Mouse (Mus musculus) kidney, postnatal 36 days (tissue): ENCODE measurements around the gene Bbs7.

Source experiments
- DNase-seq, 2 experiments: peaks; one replicate each; pipeline ENCODE4 v3.0.0; 2021 to 2022; ENCODE audit warnings: mixed read lengths in 2 of 2

Bbs7 gene

GRCm38 (mm10) chr3:36551343-36551742 is 61.9 kb downstream of the Bbs7 start:
- no peak for DNase-seq

- DNase-seq = no peak
These were observed 68.3 kb downstream of the Bbs7 start for GRCm38 (mm10) chr3:36544961-36545360.

- DNase-seq = no peak
These were observed 71.9 kb downstream of the Bbs7 start for GRCm38 (mm10) chr3:36541399-36541798.

- no peak for DNase-seq
These were observed 72.5 kb downstream of the Bbs7 start for GRCm38 (mm10) chr3:36540756-36541155.

GRCm38 (mm10) chr3:36537701-36538470 is 75.4 kb downstream of the Bbs7 start:
- DNase-seq = no peak

GRCm38 (mm10) chr3:36536041-36536440 is 77.2 kb downstream of the Bbs7 start:
- no peak for DNase-seq

GRCm38 (mm10) chr3:36533201-36533672 is 80.0 kb downstream of the Bbs7 start:
- no peak for DNase-seq

GRCm38 (mm10) chr3:36532738-36533137 is 80.5 kb downstream of the Bbs7 start:
- no peak for DNase-seq

GRCm38 (mm10) chr3:36531979-36532542 is 81.2 kb downstream of the Bbs7 start:
- DNase-seq = no peak

GRCm38 (mm10) chr3:36531242-36531641 is 82.0 kb downstream of the Bbs7 start:
- DNase-seq = no peak

- DNase-seq = no peak
These were observed 82.5 kb downstream of the Bbs7 start for GRCm38 (mm10) chr3:36530781-36531180.

- DNase-seq = no peak
These were observed 82.9 kb downstream of the Bbs7 start for GRCm38 (mm10) chr3:36530345-36530744.

GRCm38 (mm10) chr3:36524466-36524865 is 88.8 kb downstream of the Bbs7 start:
- no peak for DNase-seq
